Mouse (Mus musculus) limb, embryonic 14.5 days (tissue): Measurements from ENCODE around the gene Acbd5. TPM values are rescaled to one million over a fixed set of nuclear protein-coding genes. Genes with fewer than 3 reads are reported as not detected.
A peak's percentile ranks its signal among the peaks of the same experiment; 100 is the strongest.

ENCODE experiments used
- ATAC-seq: fragments of 200-750 bp; cut with Nextera tagmentation; 2 replicates; pipeline ENCODE4 v1.8.0; 2017; ENCODE audit warnings: low read depth, moderate number of reproducible peaks, moderate TSS enrichment; ENCODE audit not compliant: low FRiP score
- DNase-seq: peaks from one replicate; pipeline ENCODE4 v3.0.0-alpha.2; 2015; ENCODE audit warnings: low spot score
- H3K27ac ChIP-seq: fragments of 300-500 bp; sonication (generic); replicated peaks from 2 replicates; pipeline ENCODE4 v1.5.1; 2014; ENCODE audit warnings: low read depth, mild to moderate bottlenecking, low read length, moderate library complexity, mixed read lengths
- H3K27me3 ChIP-seq: fragments of 300-500 bp; sonication (generic); 2 replicates; pipeline ENCODE4 v1.6.1; 2014; ENCODE audit warnings: low read length, mixed read lengths; ENCODE audit not compliant: control insufficient read depth, insufficient read depth
- H3K36me3 ChIP-seq: fragments of 300-500 bp; sonication (generic); 2 replicates; pipeline ENCODE4 v1.6.1; 2014; ENCODE audit warnings: mild to moderate bottlenecking, low read length, moderate library complexity, mixed read lengths; ENCODE audit not compliant: control insufficient read depth, insufficient read depth
- H3K4me1 ChIP-seq: fragments of 300-500 bp; sonication (generic); 2 replicates; pipeline ENCODE4 v1.6.1; 2014; ENCODE audit warnings: antibody characterized with exemption, low read length, mixed read lengths; ENCODE audit not compliant: control insufficient read depth, insufficient read depth
- H3K4me2 ChIP-seq: fragments of 300-500 bp; sonication (generic); replicated peaks from 2 replicates; pipeline ENCODE4 v1.6.1; 2014; ENCODE audit warnings: low read depth, mild to moderate bottlenecking, low read length, moderate library complexity; ENCODE audit not compliant: severe bottlenecking
- H3K4me3 ChIP-seq: fragments of 300-500 bp; sonication (generic); replicated peaks from 2 replicates; pipeline ENCODE4 v1.5.1; 2014; ENCODE audit warnings: low read length
- H3K9ac ChIP-seq: fragments of 300-500 bp; sonication (generic); 2 replicates; pipeline ENCODE4 v1.6.1; 2014; ENCODE audit warnings: mild to moderate bottlenecking, low read depth, low read length, moderate library complexity; ENCODE audit not compliant: severe bottlenecking
- H3K9me3 ChIP-seq: fragments of 300-500 bp; sonication (generic); 2 replicates; pipeline ENCODE4 v1.6.1; 2016; ENCODE audit warnings: low read length; ENCODE audit not compliant: control insufficient read depth
- POLR2A ChIP-seq: fragments of 200-500 bp; IDR thresholded peaks from 2 replicates; pipeline ENCODE4 v1.8.0; 2012; ENCODE audit warnings: inconsistent platforms, mild to moderate bottlenecking, moderate library complexity, borderline replicate concordance; ENCODE audit not compliant: insufficient read depth, insufficient read length; ENCODE audit errors: extremely low read depth
- WGBS: fragments of 180-500 bp; shearing (Covaris S2); extraction: QIAGEN DNeasy Blood & Tissue Kit; methylation state at CpG from one replicate; pipeline ENCODE4 v1.1.7; 2014; 5-methylcytosine and 5-hydroxymethylcytosine counted together
- polyA plus RNA-seq, 2 experiments: library from polyadenylated mRNA; depleted of rRNA in 1 of 2; stranded (reverse) in 1 of 2; unstranded in 1 of 2; fragments of >200 nt; fragmentation: Nextera tagmentation in 1 of 2; extraction: Ambion mirVana in 1 of 2; gene quantifications; 2 replicates each; pipeline versions ENCODE4 v1.2.1 to v1.2.3; 2012 to 2014

Gene Acbd5
- polyA plus RNA-seq (2012; rRNA removed) (12.3 and 15.3 TPM in 2 replicates), polyA plus RNA-seq (2014; fragmentation: Nextera tagmentation; extraction: Ambion mirVana) (21.3 and 28.4 TPM in 2 replicates)

DNA sequence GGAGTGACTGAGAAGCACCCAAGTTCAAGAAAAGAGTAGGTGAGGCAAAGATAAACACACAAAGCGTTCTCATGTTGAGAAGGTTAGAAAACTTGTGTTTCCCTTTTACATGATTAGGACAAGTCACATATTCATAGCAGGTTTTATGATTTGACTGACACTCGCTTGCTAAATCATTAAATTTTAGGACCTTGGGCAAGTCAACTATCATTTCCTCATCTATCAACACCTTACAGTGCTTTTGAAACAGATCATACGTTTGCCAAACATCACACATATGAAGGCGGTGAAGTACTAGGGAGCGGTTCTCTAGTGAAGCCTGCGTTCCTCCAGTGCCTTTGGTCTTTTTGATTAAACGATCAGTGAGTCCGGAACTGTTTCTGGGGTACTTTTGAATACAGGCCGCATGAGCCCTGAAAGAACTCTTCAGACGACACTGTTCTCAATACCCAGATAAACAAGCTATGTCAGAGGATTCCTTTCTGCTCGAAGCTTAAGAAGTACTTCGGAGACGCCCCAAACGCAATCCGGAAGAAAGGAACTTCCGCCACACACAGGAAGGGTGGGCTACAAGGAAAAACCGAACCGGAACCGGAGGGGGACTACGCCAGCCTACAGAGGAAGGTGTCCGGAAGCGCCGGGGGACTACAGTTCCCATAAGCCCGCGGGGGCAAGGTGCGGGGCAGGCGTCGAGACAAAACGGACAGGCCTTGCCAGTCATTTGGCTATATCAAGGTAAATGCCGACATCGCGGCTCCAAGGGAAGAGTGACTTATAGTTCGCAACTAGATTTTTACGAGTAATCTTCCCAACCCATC, at the start of gene Acbd5:
TSS of gene Acbd5 (plus strand) at position 616 of the 818 bp plus-strand sequence.
- Histone ChIP-seq H3K4me1 (no peaks in the 10 kb centered on the region), H3K36me3 (0 out of 2 replicates have a peak, but pooled peaks cover 3% of the 10 kb centered on the region), H3K4me3 (peak within 1 kb of the TSS; percentile 66), H3K27me3 (no peaks in the 10 kb centered on the region), H3K9me3 (no peaks in the 10 kb centered on the region), H3K9ac (peak within 1 kb of the TSS; percentile 71), H3K4me2 (peak within 1 kb of the TSS; percentile 95), H3K27ac (peak within 1 kb of the TSS; percentile 92)
- TF ChIP-seq POLR2A = peak; percentile 64; the same call in 1 of the 2 replicates
- peak; percentile 93 for ATAC-seq
- 2% methylated on average over 34 of the region's 34 CpGs for WGBS
- DNase-seq = peak; percentile 98

DNA sequence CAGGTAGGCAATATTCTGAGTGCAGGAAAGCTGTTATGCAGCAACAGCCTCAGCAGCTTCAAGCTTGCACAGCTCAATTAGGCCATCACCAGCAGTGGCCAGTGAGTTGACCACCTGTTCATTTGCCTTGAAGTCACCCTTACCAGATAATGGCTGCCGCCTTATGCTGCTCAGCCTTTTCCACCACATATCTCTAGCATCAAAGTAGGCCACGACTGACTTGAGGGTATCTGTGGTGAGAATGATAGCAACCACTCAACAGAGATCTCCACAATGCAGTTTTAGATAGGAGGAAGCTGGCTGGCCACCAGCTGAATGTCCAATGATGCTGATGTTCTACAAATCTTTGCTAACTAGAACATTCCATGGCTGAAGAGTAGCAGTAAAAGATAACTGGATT, 48.8 kb upstream of the Acbd5 start:
- DNase-seq = no peak
- H3K4me1 ChIP-seq = no peaks in the 10 kb centered on the region; the same call in 1 of the 2 replicates

DNA sequence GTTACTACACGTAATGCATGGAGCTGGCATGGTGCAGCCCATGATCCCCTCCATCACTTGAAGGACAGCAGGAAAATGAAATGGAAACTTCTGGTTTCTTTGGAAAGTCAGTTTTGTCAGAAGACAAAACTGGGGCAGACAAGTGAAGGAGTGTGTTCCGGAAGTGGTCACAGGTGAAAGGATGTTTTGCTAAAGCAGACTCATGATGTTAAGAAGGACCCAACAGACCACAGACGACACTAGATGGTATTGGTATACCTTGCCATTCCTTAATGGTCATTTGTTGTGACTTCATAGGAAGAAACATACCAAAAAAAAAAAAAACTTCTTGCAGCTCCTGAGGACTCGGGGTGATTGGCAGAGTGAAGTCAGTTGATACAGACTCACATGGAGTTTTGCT, 46.6 kb upstream of the Acbd5 start:
- no peaks in the 10 kb centered on the region for H3K9me3 ChIP-seq
- WGBS = 91% methylated on average over 4 of the region's 4 CpGs
- H3K4me3 ChIP-seq = no peak overlapping the region
- H3K36me3 ChIP-seq = no peaks in the 10 kb centered on the region
- ATAC-seq (no peak), DNase-seq (no peak)
- H3K27ac ChIP-seq = no peak overlapping the region
- H3K9ac ChIP-seq = no peak overlapping the region
- H3K4me1 ChIP-seq = no peaks in the 10 kb centered on the region; the same call in 1 of the 2 replicates
- no peak overlapping the region for H3K4me2 ChIP-seq
- TF ChIP-seq POLR2A = no peak
- H3K27me3 ChIP-seq = no peaks in the 10 kb centered on the region

More for the DNA sequence above, 48.8 kb upstream of the Acbd5 start:
- no peak overlapping the region for H3K4me3 ChIP-seq
- no peak overlapping the region for H3K27ac ChIP-seq
- no peak for TF ChIP-seq POLR2A
- ATAC-seq = no peak
- no peaks in the 10 kb centered on the region for H3K27me3 ChIP-seq
- 91% methylated on average over 2 of the region's 2 CpGs for WGBS
- H3K9ac ChIP-seq = no peak overlapping the region
- no peak overlapping the region for H3K4me2 ChIP-seq
- H3K9me3 ChIP-seq = no peaks in the 10 kb centered on the region
- no peaks in the 10 kb centered on the region for H3K36me3 ChIP-seq

DNA sequence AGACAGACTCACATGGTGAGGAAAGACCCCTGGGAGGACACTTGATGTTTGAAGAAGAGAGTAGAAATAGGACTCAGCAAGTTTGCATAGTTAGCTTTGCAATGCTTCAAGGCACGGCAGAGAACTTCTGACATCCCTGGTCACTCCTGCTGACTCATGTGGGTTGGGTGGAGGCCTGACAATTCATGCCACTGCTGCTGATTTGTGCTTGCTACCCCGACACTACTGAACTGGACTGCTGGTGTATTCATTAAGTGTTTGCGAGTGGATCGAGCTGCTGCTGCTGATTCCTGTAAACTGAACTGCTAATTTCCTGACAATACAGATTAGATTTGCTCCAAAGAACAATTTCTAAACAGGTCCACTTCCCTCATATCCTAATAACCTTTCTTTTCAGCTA, 46.2 kb upstream of the Acbd5 start:
- Histone ChIP-seq H3K36me3 (no peaks in the 10 kb centered on the region), H3K27me3 (no peaks in the 10 kb centered on the region), H3K9me3 (no peaks in the 10 kb centered on the region), H3K27ac (no peak overlapping the region), H3K4me3 (no peak overlapping the region), H3K4me1 (no peaks in the 10 kb centered on the region), H3K9ac (no peak overlapping the region), H3K4me2 (no peak overlapping the region)
- no peak for ATAC-seq
- no peak for TF ChIP-seq POLR2A
- DNase-seq = no peak
- 46% methylated on average over 4 of the region's 4 CpGs for WGBS

DNA sequence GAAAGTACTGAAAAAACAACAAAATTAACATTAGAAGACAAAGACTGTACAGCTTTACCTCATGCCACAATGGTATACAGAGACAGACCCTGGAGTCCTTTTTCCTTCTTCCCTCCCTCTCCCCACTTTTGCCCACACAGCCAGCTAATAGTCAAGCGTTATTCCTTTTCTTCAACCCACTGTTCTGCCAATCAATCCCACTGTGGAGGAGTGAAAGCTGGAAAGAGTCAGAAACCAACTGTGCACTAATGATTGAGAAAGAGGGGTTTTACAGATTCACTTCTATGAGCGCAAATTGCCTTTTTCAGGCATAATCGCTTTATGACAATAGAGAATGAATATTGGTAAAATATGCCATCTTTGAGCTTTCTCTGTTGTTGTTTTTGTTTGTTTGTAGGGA, 44.9 kb upstream of the Acbd5 start:
- H3K4me2 ChIP-seq = no peak overlapping the region
- H3K4me1 ChIP-seq = no peaks in the 10 kb centered on the region
- no peak overlapping the region for H3K27ac ChIP-seq
- no peak overlapping the region for H3K4me3 ChIP-seq
- TF ChIP-seq POLR2A = no peak
- H3K27me3 ChIP-seq = no peaks in the 10 kb centered on the region
- H3K9me3 ChIP-seq = no peaks in the 10 kb centered on the region
- no peak overlapping the region for H3K9ac ChIP-seq
- DNase-seq = no peak
- H3K36me3 ChIP-seq = no peaks in the 10 kb centered on the region
- no peak for ATAC-seq
- WGBS = 83% methylated on average over 3 of the region's 3 CpGs
